Mouse (Mus musculus): Measurements from ENCODE around the gene Drc1. TPM values are rescaled to one million over a fixed set of nuclear protein-coding genes. Genes with fewer than 3 reads are reported as not detected.

The Drc1 gene
- polyA plus RNA-seq, 1 experiment from 2014 or later, result 0.58 TPM

Other genes with a start within 250 kb of the Drc1 start
- gene Tyms, start 207.8 kb upstream of the Drc1 start, polyA plus RNA-seq (2016; fragmentation: Nextera tagmentation; extraction: Ambion mirVana), result 279 and 288 TPM in 2 replicates
- 2.1 and 3.1 TPM in 2 replicates for gene Garem2, start 176.2 kb upstream of the Drc1 start, polyA plus RNA-seq (2016; fragmentation: Nextera tagmentation; extraction: Ambion mirVana)
- 0.33 and 0.61 TPM in 2 replicates for gene 3110082J24Rik, start 175.3 kb upstream of the Drc1 start, polyA plus RNA-seq (2016; fragmentation: Nextera tagmentation; extraction: Ambion mirVana)
- 128 and 135 TPM in 2 replicates for gene Hadha, start 126.2 kb upstream of the Drc1 start, polyA plus RNA-seq (2016; fragmentation: Nextera tagmentation; extraction: Ambion mirVana)
- gene Hadhb, start 126.1 kb upstream of the Drc1 start, polyA plus RNA-seq (2016; fragmentation: Nextera tagmentation; extraction: Ambion mirVana), result 121 and 124 TPM in 2 replicates
- gene Adgrf3, start 75.7 kb upstream of the Drc1 start, polyA plus RNA-seq (2016; fragmentation: Nextera tagmentation; extraction: Ambion mirVana), result 0.18 TPM in 1 of 2 replicates, not detected in the other
- 19.1 and 19.6 TPM in 2 replicates for gene Selenoi, start 48.8 kb upstream of the Drc1 start, polyA plus RNA-seq (2016; fragmentation: Nextera tagmentation; extraction: Ambion mirVana)
- gene Otof, start 180.5 kb downstream of the Drc1 start, polyA plus RNA-seq (2016; fragmentation: Nextera tagmentation; extraction: Ambion mirVana), result 0.24 and 0.56 TPM in 2 replicates
- gene 1700001C02Rik, start 184.7 kb downstream of the Drc1 start, polyA plus RNA-seq (2016; fragmentation: Nextera tagmentation; extraction: Ambion mirVana), result not detected in 2 replicates